Mouse (Mus musculus) liver, adult 2 months (tissue): Measurements from ENCODE around the gene Foxk2.

Experiments used
- CTCF ChIP-seq: fragments of 200-500 bp; IDR thresholded peaks from 2 replicates; pipeline ENCODE4 v1.5.1; 2011; ENCODE audit warnings: low read depth, low read length, control low read depth
- POLR2A ChIP-seq: fragments of 200-500 bp; IDR thresholded peaks from 2 replicates; pipeline ENCODE4 v1.6.1; 2011; ENCODE audit warnings: low read length, control low read depth; ENCODE audit not compliant: insufficient read depth; ENCODE audit errors: extremely low read depth

GRCm38 (mm10) chr11:121298493-121298892, 38.7 kb downstream of the Foxk2 start:
- TF ChIP-seq CTCF (no peak), POLR2A (no peak)
